Mouse (Mus musculus): ENCODE data around the gene Ulk2.

Ulk2 gene

DNA sequence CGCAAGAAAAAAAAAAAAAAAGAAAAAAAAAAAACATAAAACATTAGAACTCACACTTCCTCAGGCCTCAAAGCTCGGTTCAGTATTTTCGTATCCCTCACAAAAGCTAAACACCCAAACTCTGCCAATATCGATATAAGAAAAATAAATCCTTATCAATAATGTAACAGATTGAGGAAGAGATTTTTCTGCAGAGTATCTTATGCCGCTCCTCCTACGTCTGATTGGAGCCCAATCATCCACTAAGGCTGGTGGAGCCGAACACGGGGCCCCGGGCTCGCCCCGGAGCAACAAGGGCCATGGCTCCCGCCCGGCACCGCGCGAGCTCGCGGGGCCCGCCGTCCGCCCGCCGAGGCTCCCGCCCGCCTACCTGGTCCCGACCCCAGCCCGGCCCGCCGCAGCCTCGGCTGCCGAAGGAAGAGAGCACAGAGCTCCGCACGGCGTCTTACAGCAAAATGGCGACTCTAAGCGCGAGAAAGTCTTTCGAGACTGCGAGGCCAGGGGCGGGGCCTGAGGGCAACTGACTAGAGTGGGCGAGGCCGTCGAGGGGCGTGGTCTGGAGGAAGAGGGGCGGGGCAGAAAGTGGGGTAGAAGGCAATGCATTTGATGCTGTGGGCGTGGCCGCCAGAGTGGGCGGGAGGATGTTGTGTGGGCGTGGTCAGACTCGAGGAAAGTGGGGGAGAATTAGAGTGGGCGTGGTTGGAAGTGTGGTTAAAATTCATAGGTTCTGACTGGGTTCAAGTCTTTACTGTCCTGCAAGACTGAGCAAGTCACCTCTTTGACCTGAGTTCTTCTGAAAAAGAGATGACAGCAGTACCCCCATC lies 93.1 kb downstream of the Ulk2 start, which contains the start of gene Prpsap2:
Gene Prpsap2 (minus strand): TSS at position 505 of the 824 bp plus-strand sequence.
- DNase-seq (ENCODE audit: low spot score), result peak; percentile 99

DNA sequence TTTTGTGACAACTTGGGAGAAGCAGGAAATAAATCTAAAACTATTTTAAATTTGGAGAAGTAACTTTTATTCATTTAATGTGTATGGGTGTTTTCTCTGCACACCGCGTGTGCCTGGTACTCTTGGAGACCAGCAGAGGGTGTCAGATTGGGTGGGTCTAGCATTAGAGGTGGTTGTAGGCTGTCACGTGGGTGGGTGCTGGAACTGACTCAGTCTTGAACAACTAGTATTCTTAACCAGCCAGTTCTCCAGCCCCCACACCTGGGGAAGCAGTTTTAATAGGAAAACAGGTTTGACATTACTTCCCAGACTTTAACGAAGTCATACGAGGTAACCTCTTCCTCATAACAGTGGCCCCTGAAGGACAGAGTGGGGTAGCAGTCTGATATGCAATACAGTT lies 94.4 kb downstream of the Ulk2 start:
- DNase-seq (ENCODE audit: low spot score), result no peak

DNA sequence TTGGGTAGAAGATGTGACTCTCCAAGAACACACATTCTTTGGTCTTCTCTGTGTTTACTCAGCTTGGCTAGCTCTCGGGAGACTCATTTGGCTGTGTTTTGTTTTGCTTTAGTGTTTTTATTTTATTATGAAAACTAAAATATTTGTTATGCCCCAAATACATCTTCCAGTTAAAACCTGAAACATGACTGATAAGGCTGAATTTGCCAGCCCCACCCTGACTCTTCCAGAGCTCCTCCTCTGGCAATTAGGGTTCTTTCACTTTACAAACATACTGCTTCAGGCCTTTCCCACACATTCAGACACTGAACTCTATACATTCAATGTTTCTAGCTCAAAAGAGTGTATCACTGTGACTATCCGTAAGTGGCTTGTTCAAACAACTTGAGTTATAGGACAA lies 97.7 kb downstream of the Ulk2 start:
- DNase-seq (ENCODE audit: low spot score), result no peak

DNA sequence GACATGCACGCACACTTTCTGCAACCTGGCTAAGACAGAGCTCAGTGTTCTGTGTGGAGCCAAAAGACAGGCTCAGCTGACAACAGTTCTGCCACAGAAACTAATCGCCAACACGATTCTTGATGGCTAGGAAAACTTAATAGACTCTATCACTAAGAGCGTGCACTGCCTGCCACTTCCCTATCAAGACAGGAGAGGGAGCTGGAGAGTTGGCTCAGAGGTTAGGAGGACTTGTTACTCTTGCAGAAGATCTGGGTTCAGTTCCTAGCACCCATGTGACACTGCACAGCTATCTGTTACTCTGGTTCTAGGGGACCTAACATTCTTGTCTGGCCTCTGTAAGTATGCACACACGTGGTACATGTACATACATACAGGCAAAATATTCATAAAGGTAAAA lies 103.3 kb downstream of the Ulk2 start:
- no peak for DNase-seq (ENCODE audit: low spot score)

DNA sequence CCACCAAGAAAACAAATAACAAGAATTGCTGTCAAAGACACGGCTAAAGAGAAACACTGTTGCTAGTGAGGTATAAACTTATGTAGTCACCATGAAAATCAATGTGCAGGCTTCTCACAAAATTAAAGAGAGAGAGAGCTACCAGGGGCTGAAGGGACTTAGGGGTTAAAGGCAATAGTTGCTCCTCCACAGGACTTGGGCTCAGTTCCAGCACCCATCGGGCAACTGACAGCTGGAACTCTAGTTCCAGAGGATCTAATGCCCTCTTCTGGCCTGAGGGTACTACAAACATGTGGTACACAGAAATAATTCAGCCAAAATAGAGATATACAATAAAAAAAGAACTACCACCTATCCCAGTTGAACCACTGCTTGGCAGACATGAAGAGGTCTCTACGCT lies 107.7 kb downstream of the Ulk2 start:
- no peak for DNase-seq (ENCODE audit: low spot score)

DNA sequence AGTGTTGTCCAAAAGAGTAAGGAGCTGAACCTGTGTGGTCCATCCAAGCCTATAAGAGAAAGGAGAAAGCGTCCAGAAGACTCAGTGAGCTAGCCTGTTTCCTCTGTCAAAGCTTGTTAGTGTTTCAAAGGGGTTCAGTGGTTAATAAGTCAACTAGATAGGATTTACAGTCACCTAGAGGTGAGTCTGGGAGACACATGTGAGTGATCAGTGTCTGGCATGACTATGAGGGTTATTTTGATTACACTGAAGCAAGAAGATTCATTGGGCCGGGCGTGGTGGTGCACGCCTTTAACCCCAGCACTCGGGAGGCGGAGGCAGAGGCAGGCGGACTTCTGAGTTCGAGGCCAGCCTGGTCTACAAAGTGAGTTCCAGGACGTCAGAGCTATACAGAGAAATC lies 109.1 kb downstream of the Ulk2 start:
- DNase-seq (ENCODE audit: low spot score), result peak; percentile 8

DNA sequence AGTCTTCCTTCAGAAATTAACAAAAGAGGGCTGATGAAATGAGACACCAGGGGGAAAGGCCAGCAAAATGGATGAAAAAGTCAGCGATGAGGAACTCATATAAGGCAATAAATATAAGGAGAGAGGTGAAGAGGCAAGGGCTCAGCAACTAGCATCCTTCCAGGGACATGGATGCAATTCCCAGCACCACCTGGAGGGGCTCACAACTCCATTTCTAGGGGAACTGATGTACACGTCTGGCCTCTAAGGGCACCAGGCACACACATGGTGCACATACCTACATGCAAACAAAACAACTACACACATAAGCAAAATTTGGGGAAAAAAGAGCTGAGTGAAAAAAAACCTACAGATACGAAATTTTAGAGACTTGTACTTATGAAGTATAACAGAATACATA lies 110.4 kb downstream of the Ulk2 start:
- DNase-seq (ENCODE audit: low spot score), result no peak

DNA sequence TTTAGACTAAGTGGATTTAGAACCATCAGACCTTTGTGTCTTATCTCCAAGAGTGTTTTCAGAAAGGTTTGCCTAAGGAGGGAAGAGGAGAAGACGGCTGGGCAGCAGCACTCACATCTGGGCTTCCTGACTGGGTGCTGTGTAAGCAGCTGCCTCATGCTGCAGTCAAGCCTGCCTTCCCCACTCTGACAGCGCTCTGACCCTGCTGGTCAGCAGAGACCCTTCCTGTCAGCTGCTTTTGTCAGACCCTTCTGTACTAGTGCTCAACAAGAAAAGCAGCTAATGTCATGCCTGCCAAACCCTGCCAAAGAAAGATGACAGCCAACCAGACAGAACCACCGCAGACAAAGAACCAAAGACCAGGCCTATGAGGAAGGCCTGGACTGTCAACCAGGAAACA lies 111.1 kb downstream of the Ulk2 start:
- DNase-seq (ENCODE audit: low spot score), result no peak

DNA sequence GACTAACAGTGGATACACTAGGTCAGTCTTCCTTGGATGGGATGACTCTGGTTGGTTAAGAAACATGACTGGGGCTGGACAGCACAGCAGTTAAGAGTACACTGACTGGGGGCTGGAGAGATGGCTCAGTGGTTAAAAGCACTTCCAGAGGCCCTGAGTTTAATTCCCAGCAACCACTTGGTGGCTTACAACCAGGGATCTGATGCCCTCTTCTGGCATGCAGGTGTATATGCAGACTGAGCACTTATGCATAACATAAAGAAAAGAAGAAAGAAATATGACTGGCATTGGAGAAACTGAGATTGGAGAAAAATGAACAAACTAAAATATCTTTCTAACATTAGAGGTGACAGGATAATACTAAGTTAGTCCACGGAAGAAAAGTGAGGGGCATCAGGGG lies 114.4 kb downstream of the Ulk2 start:
- no peak for DNase-seq (ENCODE audit: low spot score)

DNA sequence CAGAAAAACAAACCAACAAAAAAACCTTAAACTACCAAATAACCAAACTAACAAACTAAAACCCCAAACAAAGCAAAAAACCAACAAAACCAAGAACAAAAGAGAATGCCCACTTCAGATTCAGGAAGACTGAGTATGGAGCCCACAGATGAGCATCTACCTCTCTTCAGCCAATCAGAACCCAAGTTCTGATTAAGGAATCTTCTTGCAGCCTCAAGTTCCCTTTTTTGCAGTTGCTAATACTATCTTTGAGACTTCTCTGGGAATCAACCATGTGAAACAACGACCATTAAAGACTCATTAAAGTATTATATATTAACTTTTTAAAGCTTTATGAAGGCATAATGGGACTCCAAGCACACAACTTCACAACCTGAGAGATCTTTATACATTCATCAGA lies 117.6 kb downstream of the Ulk2 start:
- DNase-seq (ENCODE audit: low spot score), result no peak

DNA sequence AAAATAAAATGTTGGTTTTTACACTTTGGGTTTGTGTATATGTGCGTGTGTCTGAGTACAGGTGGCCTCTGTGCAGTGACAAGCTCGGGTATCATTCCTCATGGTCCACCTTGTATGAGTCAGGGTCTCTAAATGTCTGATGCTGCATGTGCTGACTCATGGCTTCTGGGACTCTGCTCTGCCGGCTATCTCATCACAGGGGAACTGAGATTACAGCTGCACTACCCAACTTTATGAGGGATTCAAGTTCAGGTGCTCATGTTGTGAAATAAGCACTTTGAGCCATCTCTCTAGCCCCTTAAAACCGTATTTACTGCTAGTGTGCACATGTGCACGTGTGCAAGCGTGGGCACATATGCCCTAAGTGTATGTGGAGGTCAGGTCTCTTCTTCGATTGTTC lies 122.2 kb downstream of the Ulk2 start:
- no peak for DNase-seq (ENCODE audit: low spot score)

DNA sequence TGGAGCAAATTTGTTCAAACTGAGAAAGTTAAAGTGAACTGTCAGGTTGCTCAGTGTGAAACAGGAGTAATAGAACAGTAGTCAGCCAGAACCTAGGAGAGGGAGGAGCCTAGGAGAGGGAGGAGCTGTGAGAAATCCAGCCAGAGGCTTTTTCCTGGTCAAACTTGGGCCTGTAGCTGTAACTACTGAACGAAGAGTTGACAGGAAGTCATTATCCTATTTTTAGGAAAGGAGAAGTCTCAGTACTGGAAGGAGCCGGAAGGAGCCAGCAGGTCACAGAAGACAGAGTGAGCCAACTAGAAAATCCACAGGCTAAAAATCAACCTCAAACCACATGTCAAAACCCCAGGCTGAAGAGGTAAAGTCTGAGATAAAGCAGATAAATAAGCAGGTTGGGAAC lies 126.8 kb downstream of the Ulk2 start:
- DNase-seq (ENCODE audit: low spot score), result no peak

Measured in yolk sac, embryonic 10.5 days (tissue).